Mouse (Mus musculus) midbrain, embryonic 12.5 days (tissue): Measurements from ENCODE around the gene Pef1. TPM values are rescaled to one million over a fixed set of nuclear protein-coding genes. Genes with fewer than 3 reads are reported as not detected.

Experiments used
- ATAC-seq: fragments of 200-750 bp; cut with Nextera tagmentation; 2 replicates; pipeline ENCODE4 v1.8.0; 2017; ENCODE audit warnings: low read depth, moderate TSS enrichment, moderate library complexity; ENCODE audit not compliant: low FRiP score
- H3K27ac ChIP-seq: fragments of 300-500 bp; sonication (generic); replicated peaks from 2 replicates; pipeline ENCODE4 v1.5.1; 2016; ENCODE audit warnings: mild to moderate bottlenecking
- H3K27me3 ChIP-seq: fragments of 300-500 bp; sonication (generic); 2 replicates; pipeline ENCODE4 v1.6.1; 2016; ENCODE audit warnings: mild to moderate bottlenecking
- H3K36me3 ChIP-seq: fragments of 300-500 bp; sonication (generic); 2 replicates; pipeline ENCODE4 v1.6.1; 2016
- H3K4me1 ChIP-seq: fragments of 300-500 bp; sonication (generic); 2 replicates; pipeline ENCODE4 v1.6.1; 2016
- H3K4me2 ChIP-seq: fragments of 300-500 bp; sonication (generic); replicated peaks from 2 replicates; pipeline ENCODE4 v1.6.1; 2016; ENCODE audit warnings: mild to moderate bottlenecking, moderate library complexity
- H3K4me3 ChIP-seq: fragments of 300-500 bp; sonication (generic); 2 replicates; pipeline ENCODE4 v1.5.1; 2016; ENCODE audit warnings: mild to moderate bottlenecking
- H3K9ac ChIP-seq: fragments of 300-500 bp; sonication (generic); replicated peaks from 2 replicates; pipeline ENCODE4 v1.6.1; 2016; ENCODE audit warnings: mild to moderate bottlenecking, moderate library complexity
- H3K9me3 ChIP-seq: fragments of 300-500 bp; sonication (generic); 2 replicates; pipeline ENCODE4 v1.6.1; 2016; ENCODE audit warnings: mild to moderate bottlenecking
- WGBS: fragments of 180-500 bp; shearing (Covaris S2); methylation state at CpG from one replicate; pipeline ENCODE4 v1.1.7; 2016; 5-methylcytosine and 5-hydroxymethylcytosine counted together
- polyA plus RNA-seq: library from polyadenylated mRNA; unstranded; fragments of >200 nt; fragmentation: Nextera tagmentation; extraction: Ambion mirVana; gene quantifications from 2 replicates; pipeline ENCODE4 v1.2.1, GENCODE M21; 2016

Gene Pef1
- polyA plus RNA-seq, 1 experiment from 2014 or later: 68.4 TPM

DNA sequence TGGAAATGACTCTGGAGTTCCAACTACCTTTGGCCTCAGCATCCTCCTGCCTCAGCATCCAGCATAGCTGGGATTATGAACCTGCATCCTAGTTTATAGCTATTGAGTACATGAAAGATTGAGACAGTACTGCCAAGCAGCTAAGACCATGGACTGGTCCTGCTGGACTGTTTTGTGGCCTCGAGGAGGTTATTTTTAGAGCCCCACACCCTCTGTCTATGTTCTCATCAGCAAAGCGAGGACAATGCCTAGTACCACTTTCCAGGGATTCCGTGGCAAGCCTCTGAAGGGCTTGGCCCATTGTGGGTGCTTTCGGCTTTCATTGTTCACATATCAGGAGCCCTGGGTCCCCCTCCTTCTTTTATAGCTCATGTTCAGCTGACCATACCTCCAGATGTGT, 68.0 kb downstream of the Pef1 start:
- ATAC-seq: no peak
- no peaks in the 10 kb centered on the region for H3K36me3 ChIP-seq
- no peak overlapping the region for H3K4me3 ChIP-seq
- H3K27ac ChIP-seq: no peak overlapping the region
- H3K4me2 ChIP-seq: no peak overlapping the region
- whole genome bisulfite sequencing: 93% methylated on average over 4 of the region's 4 CpGs
- no peak overlapping the region for H3K9ac ChIP-seq
- peaks cover 25% of the 10 kb centered on the region for H3K4me1 ChIP-seq
- no peaks in the 10 kb centered on the region for H3K9me3 ChIP-seq
- peaks cover 52% of the 10 kb centered on the region for H3K27me3 ChIP-seq

DNA sequence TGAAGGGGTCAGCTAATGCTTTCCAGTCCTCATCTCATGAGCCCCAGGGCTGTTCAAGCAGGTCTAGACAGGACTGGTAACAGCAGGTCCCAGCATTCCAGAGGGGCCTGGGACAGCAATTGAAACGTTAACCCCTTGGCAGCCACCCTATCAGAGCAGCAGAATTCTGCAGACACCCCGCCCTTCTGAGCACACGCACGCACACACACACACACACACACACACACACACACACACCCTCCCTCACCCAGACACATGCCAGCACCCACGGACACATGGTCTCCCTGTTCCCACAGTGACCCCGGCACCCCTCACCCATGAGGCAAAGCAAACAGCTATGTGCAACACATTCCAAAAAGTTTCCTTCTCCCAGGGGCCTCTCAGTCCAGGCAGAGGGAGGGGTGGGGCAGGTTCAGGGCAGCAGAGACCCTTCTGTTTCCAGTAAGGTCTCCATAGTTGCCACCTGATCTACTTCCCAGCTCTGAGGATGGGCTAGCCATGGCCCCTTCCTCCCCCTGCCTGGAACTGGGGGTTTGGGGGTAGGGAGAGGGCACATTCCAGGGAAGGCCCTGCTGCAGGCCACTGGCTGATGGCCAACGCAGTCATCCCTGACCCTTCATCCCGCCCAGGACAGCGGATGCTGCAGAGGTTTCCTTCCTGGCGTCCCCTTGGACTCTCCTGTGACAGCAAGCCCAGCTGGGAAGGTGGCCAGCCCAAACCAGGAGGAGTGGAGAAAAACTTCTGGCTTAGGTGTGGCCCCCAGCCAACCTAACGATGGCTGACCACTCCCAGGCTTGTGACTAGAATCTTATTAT, 69.8 kb downstream of the Pef1 start:
- no peak overlapping the region for H3K4me2 ChIP-seq
- no peaks in the 10 kb centered on the region for H3K9me3 ChIP-seq
- no peak overlapping the region for H3K4me3 ChIP-seq
- WGBS: 69% methylated on average over 11 of the region's 11 CpGs
- H3K4me1 ChIP-seq: peaks cover 29% of the 10 kb centered on the region
- no peak overlapping the region for H3K27ac ChIP-seq
- peaks cover 55% of the 10 kb centered on the region for H3K27me3 ChIP-seq
- ATAC-seq: no peak
- H3K9ac ChIP-seq: no peak overlapping the region
- H3K36me3 ChIP-seq: no peaks in the 10 kb centered on the region

DNA sequence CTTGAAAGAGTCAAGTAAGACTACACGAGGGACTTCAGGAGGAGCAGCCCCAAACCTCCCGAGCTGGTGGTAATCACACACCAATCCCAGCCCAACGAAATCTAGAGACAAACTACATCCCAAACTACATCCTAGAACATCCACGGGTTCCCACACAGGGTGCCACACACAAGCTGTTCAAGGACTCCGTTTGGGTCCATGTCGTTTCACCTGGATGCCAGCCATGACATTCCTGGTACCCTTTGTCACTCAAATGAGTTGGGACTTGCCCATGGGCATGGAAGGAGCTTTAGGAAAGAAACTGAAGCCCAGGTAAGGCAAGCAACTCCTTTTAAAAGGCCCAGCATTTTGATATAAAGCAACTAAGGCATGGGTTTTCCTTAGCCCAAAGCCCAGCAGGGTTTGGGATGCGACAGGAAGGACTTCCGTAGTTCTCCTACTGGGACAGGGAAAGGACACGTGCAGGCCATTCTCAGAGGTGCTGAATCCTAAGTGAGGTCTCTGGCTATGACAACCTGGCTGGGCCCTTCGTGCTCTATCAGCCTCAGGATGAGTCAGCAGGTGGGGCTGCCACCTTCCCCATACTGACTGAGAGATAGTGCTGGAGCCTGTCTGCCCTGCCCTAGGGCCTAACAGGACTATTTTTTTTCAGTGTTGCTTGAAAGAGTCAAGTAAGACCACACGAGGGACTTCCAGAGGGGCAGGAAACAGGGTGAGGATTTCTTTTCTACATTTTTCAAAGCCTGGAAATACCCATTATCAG, 70.9 kb downstream of the Pef1 start:
- peaks cover 23% of the 10 kb centered on the region for H3K4me1 ChIP-seq
- H3K9ac ChIP-seq: no peak overlapping the region
- H3K4me2 ChIP-seq: no peak overlapping the region
- no peaks in the 10 kb centered on the region for H3K9me3 ChIP-seq
- no peak overlapping the region for H3K27ac ChIP-seq
- no peaks in the 10 kb centered on the region for H3K36me3 ChIP-seq
- H3K27me3 ChIP-seq: peaks cover 48% of the 10 kb centered on the region
- no peak overlapping the region for H3K4me3 ChIP-seq
- ATAC-seq: no peak
- 77% methylated on average over 11 of the region's 11 CpGs for WGBS

DNA sequence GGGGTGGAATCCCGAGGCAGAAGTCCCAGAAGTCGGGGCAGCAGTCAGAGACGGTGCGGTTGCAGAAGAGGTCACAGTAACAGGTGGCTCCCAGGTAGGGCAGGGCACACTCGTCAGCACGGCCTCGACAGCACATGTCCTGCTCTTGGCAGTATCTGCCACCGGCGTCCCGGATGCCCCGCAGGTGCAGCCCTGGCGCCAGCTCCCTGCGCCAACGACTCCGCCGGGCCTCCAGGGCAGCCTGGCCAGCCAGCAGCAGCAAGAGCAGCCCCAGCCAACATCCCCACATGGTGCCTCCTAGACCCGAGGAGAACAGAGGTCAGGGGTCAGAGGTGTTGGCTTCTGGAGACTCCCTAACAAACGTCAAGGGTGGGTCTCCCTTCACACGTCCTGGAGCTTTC, 71.6 kb downstream of the Pef1 start:
- WGBS: 46% methylated on average over 19 of the region's 19 CpGs
- H3K9me3 ChIP-seq: no peaks in the 10 kb centered on the region
- ATAC-seq: no peak
- no peak overlapping the region for H3K9ac ChIP-seq
- H3K4me3 ChIP-seq: no peak overlapping the region
- peaks cover 17% of the 10 kb centered on the region for H3K4me1 ChIP-seq
- no peak overlapping the region for H3K27ac ChIP-seq
- H3K27me3 ChIP-seq: peaks cover 47% of the 10 kb centered on the region
- no peak overlapping the region for H3K4me2 ChIP-seq
- no peaks in the 10 kb centered on the region for H3K36me3 ChIP-seq

DNA sequence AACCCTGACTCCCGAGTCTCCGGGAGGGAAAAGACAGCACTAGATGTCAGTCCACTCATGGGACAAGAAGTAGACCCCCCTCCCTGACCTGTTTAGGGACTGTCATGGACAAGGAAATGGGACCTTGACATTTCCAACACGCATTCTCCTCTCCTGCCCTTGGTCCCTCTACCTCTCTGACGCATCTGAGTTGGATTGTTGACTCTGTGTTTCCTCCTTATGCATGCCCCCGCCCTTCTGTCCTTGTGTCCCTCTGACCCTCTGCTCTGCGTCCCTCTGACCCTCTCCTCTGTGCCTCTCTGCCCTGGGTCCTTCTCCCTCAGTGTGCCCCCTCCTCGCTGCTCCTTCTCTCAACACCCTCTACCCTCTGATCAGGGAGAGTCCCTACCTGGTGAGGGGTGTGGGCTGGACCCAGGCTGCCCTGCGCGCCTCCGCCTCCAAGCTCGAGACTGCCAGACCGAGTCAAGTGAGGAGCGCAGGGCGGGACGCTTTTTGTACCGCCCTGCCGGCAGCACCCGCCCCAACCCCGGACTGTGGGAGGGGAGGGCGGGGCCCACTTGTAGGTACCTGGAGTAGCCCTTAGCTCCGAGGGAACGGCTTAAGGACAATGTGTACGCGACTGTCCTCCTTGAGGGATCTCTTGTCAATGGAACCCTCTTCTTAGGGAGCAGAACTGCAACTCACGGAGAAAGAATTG, 72.1 kb downstream of the Pef1 start:
- peaks cover 47% of the 10 kb centered on the region for H3K27me3 ChIP-seq
- 4% methylated on average over 25 of the region's 25 CpGs for WGBS
- ATAC-seq: no peak
- peak overlapping the region; percentile 5 for H3K4me3 ChIP-seq
- H3K9ac ChIP-seq: no peak overlapping the region
- peak overlapping the region; percentile 40 for H3K4me2 ChIP-seq
- no peak overlapping the region for H3K27ac ChIP-seq
- H3K4me1 ChIP-seq: peaks cover 17% of the 10 kb centered on the region
- H3K36me3 ChIP-seq: no peaks in the 10 kb centered on the region
- H3K9me3 ChIP-seq: no peaks in the 10 kb centered on the region

DNA sequence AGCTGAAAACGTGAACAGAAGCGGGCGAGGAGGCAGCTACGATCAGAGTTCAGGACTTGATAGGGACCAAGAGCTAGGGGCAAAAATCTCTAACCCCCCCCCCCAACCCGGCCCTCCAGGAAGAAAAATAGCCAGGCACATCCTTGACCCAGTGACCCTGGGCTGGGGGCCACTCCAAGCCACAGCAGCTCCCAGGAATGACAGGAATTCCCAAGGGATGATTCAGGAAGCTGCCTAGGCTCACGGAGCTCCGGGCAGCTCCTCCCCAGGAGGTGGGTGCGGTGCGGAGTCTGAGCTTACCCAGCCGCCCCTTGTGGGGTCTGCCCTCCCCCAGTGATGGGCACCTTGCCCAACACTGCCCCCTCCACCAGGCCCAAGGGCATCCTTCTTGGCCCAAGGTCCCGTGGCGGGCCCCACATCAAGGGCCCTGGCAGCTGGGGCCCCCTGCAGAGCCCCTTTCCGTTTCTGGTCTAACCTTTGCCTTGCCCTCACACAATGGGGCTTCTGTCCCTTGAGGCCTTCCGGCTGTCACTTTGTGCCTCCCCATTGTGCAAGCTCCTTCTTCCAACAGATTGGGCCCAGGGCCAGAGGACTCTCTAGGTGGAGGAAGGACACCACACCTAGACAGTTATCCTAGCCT, 72.8 kb downstream of the Pef1 start, which contains the start of gene Tinagl1:
Gene Tinagl1, minus strand, starts transcription at position 51 of the 640 bp plus-strand sequence.
- H3K27me3 ChIP-seq: peaks cover 47% of the 10 kb centered on the region
- H3K4me3 ChIP-seq: peak within 1 kb of the TSS; percentile 5
- no peaks in the 10 kb centered on the region for H3K9me3 ChIP-seq
- no peak within 1 kb of the TSS for H3K9ac ChIP-seq
- H3K27ac ChIP-seq: no peak within 1 kb of the TSS
- no peak for ATAC-seq
- peak within 1 kb of the TSS; percentile 40 for H3K4me2 ChIP-seq
- H3K4me1 ChIP-seq: peaks cover 17% of the 10 kb centered on the region
- no peaks in the 10 kb centered on the region for H3K36me3 ChIP-seq
- WGBS: under 1% methylated on average over 14 of the region's 14 CpGs

- Histone ChIP-seq H3K27me3 (peaks cover 47% of the 10 kb centered on the region), H3K4me3 (no peak overlapping the region), H3K36me3 (no peaks in the 10 kb centered on the region), H3K9ac (no peak overlapping the region), H3K27ac (no peak overlapping the region), H3K9me3 (no peaks in the 10 kb centered on the region), H3K4me2 (no peak overlapping the region), H3K4me1 (peaks cover 17% of the 10 kb centered on the region)
- WGBS: 81% methylated on average over 5 of the region's 5 CpGs
- no peak for ATAC-seq
These were observed 73.9 kb downstream of the Pef1 start for GRCm38 (mm10) chr4:130176156-130176720.

DNA sequence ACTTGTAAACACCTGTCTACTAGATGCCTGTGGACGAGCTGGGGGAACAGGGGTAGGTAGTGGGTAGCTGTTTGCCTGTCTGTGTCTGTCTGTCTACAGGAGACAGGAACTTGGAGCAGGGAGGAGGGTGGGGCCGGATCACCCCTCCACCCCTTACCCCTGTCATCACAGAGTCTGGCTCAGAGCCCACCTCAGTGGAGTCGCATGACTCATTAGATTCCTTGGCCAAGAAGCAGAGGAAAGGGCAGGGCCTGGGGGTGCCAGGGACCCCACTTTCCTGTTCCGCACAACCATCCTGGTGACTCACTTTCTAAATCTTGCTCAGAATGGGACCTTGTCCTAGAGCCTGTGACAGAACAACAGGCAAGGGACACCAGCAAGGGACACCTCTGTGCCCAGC, 74.7 kb downstream of the Pef1 start:
- peaks cover 47% of the 10 kb centered on the region for H3K27me3 ChIP-seq
- H3K4me2 ChIP-seq: no peak overlapping the region
- no peak overlapping the region for H3K4me3 ChIP-seq
- H3K4me1 ChIP-seq: peaks cover 15% of the 10 kb centered on the region
- no peaks in the 10 kb centered on the region for H3K36me3 ChIP-seq
- no peak overlapping the region for H3K9ac ChIP-seq
- 85% methylated on average over 4 of the region's 4 CpGs for WGBS
- H3K27ac ChIP-seq: no peak overlapping the region
- no peaks in the 10 kb centered on the region for H3K9me3 ChIP-seq
- ATAC-seq: no peak

DNA sequence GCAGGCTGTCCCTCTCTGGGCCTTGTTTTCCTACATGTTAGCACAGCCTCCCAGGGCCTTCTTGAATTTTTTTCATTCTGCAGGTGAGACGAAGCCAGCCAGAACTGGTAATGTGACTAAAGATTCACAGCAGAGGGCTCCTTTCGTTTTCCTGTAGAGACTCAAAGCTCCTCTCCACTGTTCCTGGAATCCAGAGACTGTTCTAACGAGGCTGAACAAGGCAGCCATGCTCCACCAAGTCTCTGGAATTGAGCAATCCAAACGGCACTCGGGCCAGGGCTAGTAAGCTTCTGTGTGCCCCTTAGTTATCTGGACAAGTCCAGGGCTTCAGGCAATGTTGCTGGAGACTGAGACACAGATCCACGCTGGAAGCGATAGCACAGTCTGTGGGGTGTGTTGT, 75.2 kb downstream of the Pef1 start:
- Histone ChIP-seq H3K27ac (no peak overlapping the region), H3K4me1 (peaks cover 15% of the 10 kb centered on the region), H3K4me2 (no peak overlapping the region), H3K36me3 (no peaks in the 10 kb centered on the region), H3K4me3 (no peak overlapping the region), H3K9me3 (no peaks in the 10 kb centered on the region), H3K9ac (no peak overlapping the region), H3K27me3 (peaks cover 47% of the 10 kb centered on the region)
- 66% methylated on average over 7 of the region's 7 CpGs for WGBS
- ATAC-seq: no peak
